ENCODE assay signal across 7 mouse cellular contexts in the genomic region with DNA sequence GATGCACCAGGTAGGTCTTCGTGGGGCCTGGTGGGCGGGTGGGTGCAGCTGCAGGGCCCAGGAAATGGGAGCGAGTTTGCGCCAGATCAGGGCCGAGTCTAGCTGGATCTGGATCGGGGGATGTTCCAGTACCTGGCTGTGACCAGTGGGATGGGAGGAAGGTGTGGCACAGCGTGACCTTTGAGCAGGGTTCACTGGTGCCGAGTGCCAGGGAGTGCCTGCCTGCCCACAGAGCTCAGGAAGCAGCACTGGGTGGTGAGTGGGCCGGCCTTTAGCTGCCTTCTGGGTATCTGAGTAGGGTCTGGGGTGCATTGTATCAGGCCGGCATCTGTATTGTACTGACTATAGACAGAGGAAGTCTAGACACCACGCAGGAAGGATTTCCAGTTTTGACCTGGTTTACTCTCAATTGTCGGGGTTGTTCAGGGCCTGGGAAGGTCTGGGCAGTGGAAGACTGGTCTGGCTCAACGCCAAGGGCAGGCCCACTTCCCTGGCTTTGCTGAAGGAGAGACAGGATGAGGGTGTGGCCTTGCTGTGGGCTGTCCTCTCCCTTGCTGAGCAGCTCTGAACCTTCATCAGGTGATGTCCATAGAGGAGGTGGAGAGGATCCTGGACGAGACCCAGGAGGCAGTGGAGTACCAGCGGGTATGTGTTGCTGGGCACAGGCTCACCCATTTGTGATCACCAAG. TPM values are rescaled to one million over a fixed set of nuclear protein-coding genes. Genes with fewer than 3 reads are reported as not detected.
DNase-seq lines count a peak whose midpoint lies in the region; ATAC-seq lines count a peak whose summit lies in the region.

No protein-coding gene starts in this region.

- H3K36me3 ChIP-seq in liver, embryonic 12.5 days: peaks cover 48% of the 10 kb centered on the region

- peak; percentile 84 for DNase-seq in MN1 (ENCODE audit: low spot score)
- DNase-seq in adrenal gland, postnatal 10 days: peak; percentile 63
- peak; percentile 71 to 80 for DNase-seq in heart, postnatal 14 days
- DNase-seq in embryo, embryonic 10.5 days (ENCODE audit: low spot score): no peak
- DNase-seq in left cerebral cortex, adult 18-20 months (ENCODE audit: low spot score in 2 of 2): no peak

- H3K27me3 ChIP-seq in liver, embryonic 12.5 days (replicated peaks): no peaks in the 10 kb centered on the region

- 78% methylated on average over 15 of the region's 15 CpGs for WGBS in liver, embryonic 12.5 days (ENCODE audit: insufficient replicate concordance)

- H3K9ac ChIP-seq in liver, embryonic 12.5 days: no peak overlapping the region

- no peak overlapping the region for H3K27ac ChIP-seq in liver, embryonic 12.5 days

- no peak overlapping the region for H3K4me3 ChIP-seq in liver, embryonic 12.5 days

- 0 out of 2 replicates have a peak overlapping the region, but pooled peaks have one; percentile 92 for H3K4me2 ChIP-seq in liver, embryonic 12.5 days

- ATAC-seq in liver, embryonic 12.5 days: no peak
- no peak for ATAC-seq in frontal cortex, adult (ENCODE audit: low TSS enrichment)

- intact Hi-C loops in heart, postnatal 14 days (cut with DNase I): no loop called here

- no peaks in the 10 kb centered on the region for H3K9me3 ChIP-seq in liver, embryonic 12.5 days (replicated peaks)

- H3K4me1 ChIP-seq in liver, embryonic 12.5 days: peaks cover 33% of the 10 kb centered on the region

RNA-seq across cellular contexts. Expression of a gene that starts 3.0 kb away (rescaled TPM):
- 10 to 100 TPM; 34.7 to 40.0 TPM for total RNA-seq in adrenal gland, postnatal 10 days (2021)
- total RNA-seq in heart, postnatal 14 days (2021): 10 to 100 TPM; 28.2 to 30.3 TPM
- polyA plus RNA-seq in liver, embryonic 12.5 days (2016; fragmentation: Nextera tagmentation; extraction: Ambion mirVana): 45.9 and 48.6 TPM in 2 replicates
- total RNA-seq in left cerebral cortex, adult 18-20 months (2021): 10 to 100 TPM; 37.1 to 41.8 TPM

RNA-seq across cellular contexts. Expression of a gene that starts 26.3 kb away (rescaled TPM):
- 10 to 100 TPM; 18.9 to 21.3 TPM for total RNA-seq in adrenal gland, postnatal 10 days (2021)
- 10 to 100 TPM in 1 of 2 experiments, 1 to 10 TPM in 1; 9.2 to 10.3 TPM for total RNA-seq in heart, postnatal 14 days (2021)
- 6.2 and 7.0 TPM in 2 replicates for polyA plus RNA-seq in liver, embryonic 12.5 days (2016; fragmentation: Nextera tagmentation; extraction: Ambion mirVana)
- total RNA-seq in left cerebral cortex, adult 18-20 months (2021): 100 to 1,000 TPM; 220 to 272 TPM

Comparison
In these comparisons a context has a peak if more than half of its experiments do, and no peak if none do; other contexts are left out.
1. DNase-seq: peak in MN1 (single experiment), adrenal gland, postnatal 10 days (single experiment) and heart, postnatal 14 days (2 of 2); none in embryo, embryonic 10.5 days (single experiment) and left cerebral cortex, adult 18-20 months (0 of 2).
2. RNA of a gene that starts 26.3 kb away (total RNA-seq): 220 to 272 TPM in left cerebral cortex, adult 18-20 months; 18.9 to 21.3 TPM in adrenal gland, postnatal 10 days and 9.2 to 10.3 TPM in heart, postnatal 14 days; every median in the first group is over 4 times any median in the second.